In genomic region chr11:109366802-109367579, GRCm38 (mm10) we compare ENCODE assay signal across 16 mouse cellular contexts. TPM values are rescaled to one million over a fixed set of nuclear protein-coding genes. Genes with fewer than 3 reads are reported as not detected.
A peak's percentile ranks its signal among the peaks of the same experiment; 100 is the strongest.
DNase-seq lines count a peak whose midpoint lies in the region; ATAC-seq and TF ChIP-seq lines count a peak whose summit lies in the region.
"Had no signal": no experiment of that assay in that cellular context is flagged by ENCODE, and none has a peak within 500 bp of the region (broad histone marks: within the 10 kb centered on the region; RNA-seq: fewer than 3 reads in every experiment).

No protein-coding gene starts in this region.

- H3K9me3 ChIP-seq in hindbrain, embryonic 14.5 days (ENCODE audit: control insufficient read depth, low read length): no peaks in the 10 kb centered on the region
- H3K9me3 ChIP-seq in hindbrain, embryonic 12.5 days (replicated peaks): no peaks in the 10 kb centered on the region
- no peaks in the 10 kb centered on the region for H3K9me3 ChIP-seq in lung, embryonic 16.5 days (ENCODE audit: control insufficient read depth, low read length)
- H3K9me3 ChIP-seq: neural tube, embryonic 13.5 days had no signal

- no peak for TF ChIP-seq POLR2A in small intestine, adult 2 months (IDR thresholded peaks at IDR 0.05; ENCODE audit: low read depth, low read length)

- no peaks in the 10 kb centered on the region for H3K27me3 ChIP-seq in hindbrain, embryonic 14.5 days (ENCODE audit: control insufficient read depth, insufficient read depth, low read length)
- H3K27me3 ChIP-seq in hindbrain, embryonic 12.5 days: no peaks in the 10 kb centered on the region
- H3K27me3 ChIP-seq in lung, embryonic 16.5 days (ENCODE audit: control insufficient read depth, insufficient read depth, low read depth, low read length): no peaks in the 10 kb centered on the region
- H3K27me3 ChIP-seq in small intestine, adult 2 months (ENCODE audit: control insufficient read depth, insufficient read depth, low read length): no peaks in the 10 kb centered on the region
- H3K27me3 ChIP-seq: neural tube, embryonic 13.5 days had no signal

- 83% methylated on average over 15 of the region's 15 CpGs for WGBS in hindbrain, embryonic 14.5 days
- WGBS in hindbrain, embryonic 12.5 days: 82% methylated on average over 15 of the region's 15 CpGs
- 65% methylated on average over 15 of the region's 15 CpGs for WGBS in lung, embryonic 16.5 days
- 28% methylated on average over 15 of the region's 15 CpGs for WGBS in small intestine, adult 2 months

- DNase-seq in CD4-positive, CD25-positive, alpha-beta regulatory T cell, adult 2 months (ENCODE audit: low read depth, low spot score): peak; percentile 48
- no peak for DNase-seq in hindbrain, embryonic 14.5 days (ENCODE audit: low spot score)
- no peak for DNase-seq in lung, postnatal 10 days
- no peak for DNase-seq in urinary bladder, postnatal 25 days (ENCODE audit: low spot score)
- DNase-seq: cerebellum, adult 11-12 months; forebrain, postnatal 0 days; layer of hippocampus, adult 9-11 months; left cerebral cortex, postnatal 4 days; lung, postnatal 14 days; thymus, adult 2 months had no signal

- ATAC-seq in CD4-positive, CD25-positive, alpha-beta regulatory T cell, adult 4 months: no peak
- ATAC-seq in hindbrain, embryonic 14.5 days (ENCODE audit: low FRiP score): no peak
- ATAC-seq in hindbrain, embryonic 12.5 days (ENCODE audit: low FRiP score): no peak
- ATAC-seq in lung, embryonic 16.5 days (ENCODE audit: low read depth): no peak
- ATAC-seq: forebrain, postnatal 0 days had no signal

- H3K4me2 ChIP-seq in hindbrain, embryonic 14.5 days (replicated peaks): 0 out of 2 replicates have a peak overlapping the region, but pooled peaks have one; percentile 7
- H3K4me2 ChIP-seq in hindbrain, embryonic 12.5 days (replicated peaks): no peak overlapping the region
- H3K4me2 ChIP-seq in lung, embryonic 16.5 days (ENCODE audit: low read depth, low read length): no peak overlapping the region
- H3K4me2 ChIP-seq: neural tube, embryonic 13.5 days had no signal

- no peak overlapping the region for H3K9ac ChIP-seq in hindbrain, embryonic 14.5 days
- H3K9ac ChIP-seq in hindbrain, embryonic 12.5 days: no peak overlapping the region
- 0 out of 2 replicates have a peak overlapping the region, but pooled peaks have one; percentile 10 for H3K9ac ChIP-seq in lung, embryonic 16.5 days (ENCODE audit: low read length)
- H3K9ac ChIP-seq: forebrain, postnatal 0 days; neural tube, embryonic 13.5 days had no signal

- peaks cover 50% of the 10 kb centered on the region for H3K4me1 ChIP-seq in hindbrain, embryonic 14.5 days (replicated peaks; ENCODE audit: control insufficient read depth, insufficient read depth, low read length)
- peaks cover 44% of the 10 kb centered on the region for H3K4me1 ChIP-seq in hindbrain, embryonic 12.5 days
- H3K4me1 ChIP-seq in lung, embryonic 16.5 days (replicated peaks; ENCODE audit: control insufficient read depth, insufficient read depth, low read length): peaks cover 46% of the 10 kb centered on the region
- peaks cover 26% of the 10 kb centered on the region for H3K4me1 ChIP-seq in small intestine, adult 2 months (ENCODE audit: control insufficient read depth, insufficient read depth, insufficient read length, low read length)

- peaks cover 29% of the 10 kb centered on the region for H3K36me3 ChIP-seq in hindbrain, embryonic 14.5 days (replicated peaks; ENCODE audit: control insufficient read depth, insufficient read depth)
- H3K36me3 ChIP-seq in hindbrain, embryonic 12.5 days: peaks cover 16% of the 10 kb centered on the region
- H3K36me3 ChIP-seq in lung, embryonic 16.5 days (ENCODE audit: control insufficient read depth, insufficient read depth, low read length): peaks cover 13% of the 10 kb centered on the region
- peaks cover 22% of the 10 kb centered on the region for H3K36me3 ChIP-seq in small intestine, adult 2 months (ENCODE audit: control insufficient read depth, insufficient read depth, low read length)

- TF ChIP-seq CTCF in small intestine, adult 2 months (IDR thresholded peaks at IDR 0.05; ENCODE audit: extremely low read depth, insufficient read length, insufficient replicate concordance, low read depth, low read length): no peak

- H3K4me3 ChIP-seq in hindbrain, embryonic 14.5 days (replicated peaks; ENCODE audit: low read length): no peak overlapping the region
- H3K4me3 ChIP-seq in hindbrain, embryonic 12.5 days: no peak overlapping the region
- H3K4me3 ChIP-seq in lung, embryonic 16.5 days (ENCODE audit: low read length): no peak overlapping the region
- H3K4me3 ChIP-seq in small intestine, adult 2 months (ENCODE audit: low read depth, low read length): peak overlapping the region; percentile 23; the same call in 1 of the 2 replicates
- H3K4me3 ChIP-seq: neural tube, embryonic 13.5 days had no signal

- H3K27ac ChIP-seq in hindbrain, embryonic 14.5 days: no peak overlapping the region
- H3K27ac ChIP-seq in hindbrain, embryonic 12.5 days: no peak overlapping the region
- 0 out of 2 replicates have a peak overlapping the region, but pooled peaks have one; percentile 3 for H3K27ac ChIP-seq in lung, embryonic 16.5 days (ENCODE audit: low read length)
- H3K27ac ChIP-seq in small intestine, adult 2 months (ENCODE audit: insufficient read depth, low read depth, low read length): peak overlapping the region; percentile 67
- H3K27ac ChIP-seq: neural tube, embryonic 13.5 days had no signal

RNA-seq across cellular contexts. Expression of gene Gna13, which starts 4.4 kb away (rescaled TPM):
- 10 to 100 TPM; 55.1 to 57.8 TPM for polyA plus RNA-seq in CD4-positive, CD25-positive, alpha-beta regulatory T cell, adult 4 months (2017; shearing (Covaris generic))
- polyA plus RNA-seq in hindbrain, embryonic 14.5 days (2014; fragmentation: Nextera tagmentation; extraction: Ambion mirVana): 21.8 and 24.4 TPM in 2 replicates
- polyA plus RNA-seq in hindbrain, embryonic 12.5 days (2016; fragmentation: Nextera tagmentation; extraction: Ambion mirVana): 21.9 and 22.9 TPM in 2 replicates
- polyA plus RNA-seq in lung, embryonic 16.5 days (2015; fragmentation: Nextera tagmentation; extraction: Ambion mirVana): 28.3 and 28.9 TPM in 2 replicates
- 38.5 and 60.3 TPM in 2 replicates for polyA plus RNA-seq in small intestine, adult 2 months (2012; rRNA removed)

RNA-seq across cellular contexts. Expression of gene 9930022D16Rik, which starts 46.7 kb away (rescaled TPM):
- under 1 TPM; 0.22 to 0.39 TPM for polyA plus RNA-seq in CD4-positive, CD25-positive, alpha-beta regulatory T cell, adult 4 months (2017; shearing (Covaris generic))
- not detected in 2 replicates for polyA plus RNA-seq in hindbrain, embryonic 14.5 days (2014; fragmentation: Nextera tagmentation; extraction: Ambion mirVana)
- polyA plus RNA-seq in hindbrain, embryonic 12.5 days (2016; fragmentation: Nextera tagmentation; extraction: Ambion mirVana): not detected in 2 replicates
- polyA plus RNA-seq in lung, embryonic 16.5 days (2015; fragmentation: Nextera tagmentation; extraction: Ambion mirVana): not detected in 2 replicates
- polyA plus RNA-seq in small intestine, adult 2 months (2012; rRNA removed): not detected in 2 replicates
- polyA plus RNA-seq: forebrain, postnatal 0 days; midbrain, postnatal 0 days; neural tube, embryonic 13.5 days; thymus, adult 2 months had no signal

RNA-seq across cellular contexts. Expression of gene Amz2, which starts 58.8 kb away (rescaled TPM):
- polyA plus RNA-seq in CD4-positive, CD25-positive, alpha-beta regulatory T cell, adult 4 months (2017; shearing (Covaris generic)): 10 to 100 TPM; 40.0 to 48.4 TPM
- 55.6 and 65.8 TPM in 2 replicates for polyA plus RNA-seq in hindbrain, embryonic 14.5 days (2014; fragmentation: Nextera tagmentation; extraction: Ambion mirVana)
- 44.1 and 45.7 TPM in 2 replicates for polyA plus RNA-seq in hindbrain, embryonic 12.5 days (2016; fragmentation: Nextera tagmentation; extraction: Ambion mirVana)
- 40.4 and 44.0 TPM in 2 replicates for polyA plus RNA-seq in lung, embryonic 16.5 days (2015; fragmentation: Nextera tagmentation; extraction: Ambion mirVana)
- polyA plus RNA-seq in small intestine, adult 2 months (2012; rRNA removed): 4.2 and 10.5 TPM in 2 replicates

Comparison
In these comparisons a context has a peak if more than half of its experiments do, and no peak if none do; other contexts are left out.
1. H3K27ac ChIP-seq: peak in lung, embryonic 16.5 days (single experiment) and small intestine, adult 2 months (single experiment); none in hindbrain, embryonic 14.5 days (single experiment) and hindbrain, embryonic 12.5 days (single experiment).